ENCODE assay signal across 25 mouse cellular contexts in the genomic region with DNA sequence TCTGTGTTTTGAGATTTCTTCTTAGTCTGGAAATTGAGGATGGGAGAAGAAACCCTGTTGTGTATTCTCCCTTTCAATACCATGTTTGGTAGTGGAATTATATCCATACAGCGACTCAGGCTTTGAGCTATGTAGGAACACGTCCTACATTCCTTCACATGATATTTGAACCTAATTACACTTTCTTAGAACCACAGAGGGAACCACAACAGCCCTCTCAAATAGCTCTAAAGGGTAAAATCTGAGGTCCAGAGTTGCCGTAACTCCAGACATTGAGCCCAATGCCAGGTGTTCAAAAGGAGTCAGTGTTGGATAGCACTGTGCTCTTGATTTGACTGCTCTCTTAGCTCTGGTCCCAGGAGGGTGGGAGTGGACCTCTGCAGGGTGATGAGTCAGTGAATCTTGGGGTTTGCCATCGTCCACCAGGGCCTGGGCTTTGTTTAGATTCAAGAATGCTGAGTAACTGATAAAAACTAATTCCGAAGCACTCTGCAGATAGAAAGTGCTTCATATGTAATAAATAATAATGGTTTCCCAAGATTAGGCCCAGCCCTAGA.
DNase-seq lines count a peak whose midpoint lies in the region; ATAC-seq and TF ChIP-seq lines count a peak whose summit lies in the region.
"Had no signal": no experiment of that assay in that cellular context is flagged by ENCODE, and none has a peak within 500 bp of the region (broad histone marks: within the 10 kb centered on the region; RNA-seq: fewer than 3 reads in every experiment).

No protein-coding gene starts in this region.

- TF ChIP-seq EP300 in liver, postnatal 0 days (IDR thresholded peaks at IDR 0.05; ENCODE audit: low read depth) = no peak

- no peak overlapping the region for H3K4me2 ChIP-seq in embryonic facial prominence, embryonic 14.5 days (ENCODE audit: low read depth, low read length)
- no peak overlapping the region for H3K4me2 ChIP-seq in heart, embryonic 15.5 days
- H3K4me2 ChIP-seq in liver, postnatal 0 days (ENCODE audit: low read depth, low read length) = no peak overlapping the region
- H3K4me2 ChIP-seq: forebrain, embryonic 12.5 days; hindbrain, embryonic 14.5 days; limb, embryonic 13.5 days; liver, embryonic 12.5 days; lung, embryonic 14.5 days; midbrain, embryonic 13.5 days had no signal

- TF ChIP-seq CTCF in liver, postnatal 0 days (IDR thresholded peaks at IDR 0.05; ENCODE audit: low read depth) = no peak

- no peaks in the 10 kb centered on the region for H3K9me3 ChIP-seq in embryonic facial prominence, embryonic 14.5 days (ENCODE audit: control insufficient read depth, low read length)
- H3K9me3 ChIP-seq in embryonic facial prominence, embryonic 10.5 days = no peaks in the 10 kb centered on the region
- H3K9me3 ChIP-seq in heart, embryonic 15.5 days (replicated peaks) = no peaks in the 10 kb centered on the region
- no peaks in the 10 kb centered on the region for H3K9me3 ChIP-seq in liver, postnatal 0 days (ENCODE audit: low read length)
- H3K9me3 ChIP-seq: forebrain, embryonic 12.5 days; limb, embryonic 13.5 days; liver, embryonic 12.5 days; megakaryocyte, embryonic 14.5 days; midbrain, embryonic 13.5 days had no signal

- no peak overlapping the region for H3K4me3 ChIP-seq in embryonic facial prominence, embryonic 14.5 days (ENCODE audit: low read depth, low read length)
- no peak overlapping the region for H3K4me3 ChIP-seq in embryonic facial prominence, embryonic 10.5 days
- H3K4me3 ChIP-seq in heart, embryonic 15.5 days = no peak overlapping the region
- no peak overlapping the region for H3K4me3 ChIP-seq in liver, postnatal 0 days (ENCODE audit: low read depth, low read length)
- H3K4me3 ChIP-seq: erythroblast, embryonic 14.5 days; forebrain, embryonic 12.5 days; limb, embryonic 13.5 days; liver, embryonic 12.5 days; megakaryocyte, embryonic 14.5 days; midbrain, embryonic 13.5 days had no signal

- H3K9ac ChIP-seq in embryonic facial prominence, embryonic 14.5 days (ENCODE audit: low read depth, low read length) = no peak overlapping the region
- H3K9ac ChIP-seq in heart, embryonic 15.5 days = no peak overlapping the region
- H3K9ac ChIP-seq in liver, postnatal 0 days (replicated peaks) = no peak overlapping the region
- H3K9ac ChIP-seq: forebrain, embryonic 12.5 days; hindbrain, embryonic 14.5 days; limb, embryonic 13.5 days; liver, embryonic 12.5 days; lung, embryonic 14.5 days; midbrain, embryonic 13.5 days had no signal

- H3K27ac ChIP-seq in embryonic facial prominence, embryonic 14.5 days (replicated peaks; ENCODE audit: low read depth, low read length) = no peak overlapping the region
- H3K27ac ChIP-seq in embryonic facial prominence, embryonic 10.5 days (replicated peaks) = no peak overlapping the region
- H3K27ac ChIP-seq in heart, embryonic 15.5 days = 0 out of 2 replicates have a peak overlapping the region, but pooled peaks have one; percentile 9
- no peak overlapping the region for H3K27ac ChIP-seq in liver, postnatal 0 days (ENCODE audit: low read depth)
- H3K27ac ChIP-seq: forebrain, embryonic 12.5 days; hindbrain, embryonic 14.5 days; limb, embryonic 13.5 days; liver, embryonic 12.5 days; midbrain, embryonic 13.5 days had no signal

- no peaks in the 10 kb centered on the region for H3K27me3 ChIP-seq in embryonic facial prominence, embryonic 14.5 days (replicated peaks; ENCODE audit: control insufficient read depth, insufficient read depth, low read length)
- H3K27me3 ChIP-seq in embryonic facial prominence, embryonic 10.5 days (replicated peaks; ENCODE audit: low read depth, poor library complexity, severe bottlenecking) = no peaks in the 10 kb centered on the region
- no peaks in the 10 kb centered on the region for H3K27me3 ChIP-seq in heart, embryonic 15.5 days
- no peaks in the 10 kb centered on the region for H3K27me3 ChIP-seq in liver, postnatal 0 days (ENCODE audit: insufficient read depth, low read length)
- H3K27me3 ChIP-seq: forebrain, embryonic 12.5 days; limb, embryonic 13.5 days; liver, embryonic 12.5 days; midbrain, embryonic 13.5 days had no signal

- H3K4me1 ChIP-seq in embryonic facial prominence, embryonic 14.5 days (ENCODE audit: control insufficient read depth, insufficient read depth, low read length) = peaks cover 19% of the 10 kb centered on the region
- H3K4me1 ChIP-seq in embryonic facial prominence, embryonic 10.5 days = peaks cover 25% of the 10 kb centered on the region
- peaks cover 56% of the 10 kb centered on the region for H3K4me1 ChIP-seq in heart, embryonic 15.5 days (replicated peaks)
- no peaks in the 10 kb centered on the region; the same call in none of the 2 replicates for H3K4me1 ChIP-seq in liver, postnatal 0 days (ENCODE audit: insufficient read depth)

- 59% methylated on average over 5 of the region's 5 CpGs for WGBS in embryonic facial prominence, embryonic 14.5 days
- WGBS in embryonic facial prominence, embryonic 10.5 days = 86% methylated on average over 5 of the region's 5 CpGs
- WGBS in heart, embryonic 15.5 days = 65% methylated on average over 5 of the region's 5 CpGs
- 65% methylated on average over 5 of the region's 5 CpGs for WGBS in liver, postnatal 0 days (ENCODE audit: insufficient replicate concordance)

- peak; percentile 67 for ATAC-seq in embryonic facial prominence, embryonic 14.5 days (ENCODE audit: low read depth)
- no peak for ATAC-seq in heart, embryonic 15.5 days (replicated peaks; ENCODE audit: insufficient number of reproducible peaks, insufficient read depth, low FRiP score, low read depth)
- no peak for ATAC-seq in liver, postnatal 0 days
- ATAC-seq: inflammation-experienced regulatory T-cells, adult 6 months; liver, embryonic 12.5 days; midbrain, embryonic 13.5 days had no signal

- peak; percentile 46 for DNase-seq in embryonic facial prominence, embryonic 14.5 days (ENCODE audit: low spot score)
- DNase-seq in embryonic facial prominence, embryonic 10.5 days (ENCODE audit: low spot score) = no peak
- DNase-seq in heart, postnatal 4 days = no peak
- DNase-seq in Muller cell, postnatal 12 days (ENCODE audit: inconsistent ontology term) = peak; percentile 74
- DNase-seq in skeletal muscle tissue, adult 2 months (ENCODE audit: low read depth, low spot score) = peak; percentile 45
- no peak for DNase-seq in liver, postnatal 0 days
- DNase-seq in adrenal gland, postnatal 36 days = no peak
- DNase-seq: adrenal gland, postnatal 10 days; cerebellum, adult 9-10 months; heart, postnatal 36 days; kidney, adult 9 months; lung, embryonic 14.5 days; right cerebral cortex, postnatal 14 days; spleen, adult 18-20 months; thymus, postnatal 14 days had no signal

- no peaks in the 10 kb centered on the region for H3K36me3 ChIP-seq in embryonic facial prominence, embryonic 14.5 days (ENCODE audit: control insufficient read depth, insufficient read depth, low read length)
- H3K36me3 ChIP-seq in embryonic facial prominence, embryonic 10.5 days (replicated peaks) = no peaks in the 10 kb centered on the region
- no peaks in the 10 kb centered on the region for H3K36me3 ChIP-seq in heart, embryonic 15.5 days
- no peaks in the 10 kb centered on the region for H3K36me3 ChIP-seq in liver, postnatal 0 days (replicated peaks; ENCODE audit: insufficient read depth, low read length)
- H3K36me3 ChIP-seq: forebrain, embryonic 12.5 days; G1E; limb, embryonic 13.5 days; liver, embryonic 12.5 days; midbrain, embryonic 13.5 days had no signal

Comparison
In these comparisons a context has a peak if more than half of its experiments do, and no peak if none do; other contexts are left out.
1. DNase-seq: peak in embryonic facial prominence, embryonic 14.5 days (single experiment), Muller cell, postnatal 12 days (single experiment) and skeletal muscle tissue, adult 2 months (single experiment); none in embryonic facial prominence, embryonic 10.5 days (single experiment), heart, postnatal 4 days (single experiment), liver, postnatal 0 days (single experiment) and adrenal gland, postnatal 36 days (0 of 2).